Mouse (Mus musculus) spleen, postnatal 4 days (tissue): ENCODE measurements at regions not wholly inside any gene's neighbourhood (a gene's known extent, or its start where the extent isn't known, plus 50 kb on each side); places are given as distances from the start of the nearest gene placed in this dataset.
"Not testable (repeated sequence)": the region's sequence is repeated elsewhere in the genome, so short reads cannot be mapped to it uniquely, and the experiment has no call there.

Experiments used
- DNase-seq, 2 experiments: peaks; one replicate each; pipeline ENCODE4 v3.0.0; 2022; ENCODE audit warnings: low spot score in 2 of 2

DNA sequence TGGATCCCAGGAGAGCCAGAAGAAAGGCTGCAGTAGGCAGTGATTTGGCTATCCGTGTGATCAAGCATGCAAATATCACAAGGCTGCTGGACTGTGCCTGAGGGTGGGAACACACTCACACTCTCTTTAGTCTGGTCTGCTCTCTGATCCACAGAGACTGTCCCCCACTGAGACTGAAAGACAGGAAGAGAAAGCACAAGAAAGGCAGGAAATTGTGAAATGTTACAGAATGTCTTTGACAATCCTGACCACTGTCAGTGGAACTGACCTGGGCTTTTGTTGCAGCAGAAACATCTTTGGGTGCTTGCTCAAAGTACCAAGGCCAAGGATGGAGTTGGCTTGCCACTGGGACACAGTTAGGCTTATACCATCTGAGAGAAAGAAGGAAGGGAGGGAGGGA, 52.3 kb upstream of the Gpd2 start:
- no peak for DNase-seq

DNA sequence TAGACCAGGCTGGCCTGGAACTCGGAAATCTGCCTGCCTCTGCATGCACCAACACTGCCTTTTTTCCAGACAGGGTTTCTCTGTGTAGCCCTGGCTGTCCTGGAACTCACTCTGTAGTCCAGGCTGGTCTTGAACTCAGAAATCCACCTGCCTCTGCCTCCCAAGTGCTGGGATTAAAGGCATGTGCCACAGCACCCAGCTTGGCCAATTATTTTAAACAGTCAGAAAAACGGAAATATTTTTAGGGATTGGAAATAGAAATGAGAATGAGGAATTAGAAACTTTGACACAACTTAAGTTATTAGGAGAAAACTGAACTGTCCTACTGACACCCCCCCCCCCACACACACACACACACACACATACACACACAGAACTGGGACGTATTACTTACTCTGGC, 54.3 kb upstream of the Gpd2 start:
- not testable (repeated sequence) for DNase-seq

DNA sequence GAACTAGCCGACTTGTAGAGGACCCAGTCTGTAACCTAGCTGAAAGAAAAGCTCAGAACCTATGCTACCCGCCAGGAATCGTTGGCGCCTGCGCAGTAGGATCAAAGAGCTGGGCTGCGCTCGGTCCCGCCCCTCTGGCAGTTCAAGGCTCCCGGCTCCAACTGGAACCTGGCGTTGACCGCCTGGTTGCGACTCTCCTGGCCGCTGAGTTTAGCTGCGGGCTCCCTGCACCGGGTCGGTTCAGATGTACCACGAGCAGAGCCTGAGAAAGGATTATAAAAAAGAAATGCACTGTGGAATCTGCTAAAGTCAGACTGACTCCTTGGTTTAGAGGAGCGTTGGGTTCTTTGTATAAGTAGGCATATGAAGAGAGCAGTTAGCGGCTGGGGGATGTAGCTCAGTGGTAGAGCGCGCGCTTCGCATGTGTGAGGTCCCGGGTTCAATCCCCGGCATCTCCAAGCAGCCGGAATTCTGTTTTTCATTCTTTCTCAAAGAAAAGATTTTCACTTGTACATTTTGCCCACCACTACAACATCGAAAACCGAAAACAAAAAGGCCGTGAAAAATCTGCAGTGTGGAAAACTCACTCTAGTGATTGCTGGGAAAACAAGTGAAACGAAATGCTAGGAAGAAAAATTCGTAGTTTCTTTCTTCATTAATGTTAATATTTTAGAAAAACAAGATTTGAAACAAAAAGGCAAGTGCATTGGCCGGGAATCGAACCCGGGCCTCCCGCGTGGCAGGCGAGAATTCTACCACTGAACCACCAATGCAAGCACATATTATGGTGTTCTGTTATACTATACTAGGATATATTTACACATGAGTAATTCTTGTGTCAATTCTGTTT, 55.5 kb upstream of the Gpd2 start:
- peak; percentile 91 to 96 for DNase-seq

DNA sequence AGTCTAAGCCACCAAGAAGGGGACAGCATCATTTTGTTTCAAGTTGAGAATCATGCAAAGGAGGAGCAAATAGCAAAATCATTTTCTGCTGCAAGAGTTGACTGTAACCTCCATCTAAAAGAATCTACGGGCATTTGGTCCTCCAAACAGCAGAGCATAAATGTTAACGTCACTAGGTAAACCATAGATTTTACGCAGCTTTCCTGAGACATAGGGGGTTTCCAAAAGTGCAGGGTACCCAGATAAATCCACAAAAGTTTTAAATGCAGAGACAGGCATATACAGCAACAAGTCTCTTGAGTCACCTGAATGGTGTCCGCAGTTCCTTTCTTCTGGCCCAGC, 56.1 kb upstream of the Gpd2 start:
- no peak for DNase-seq

DNA sequence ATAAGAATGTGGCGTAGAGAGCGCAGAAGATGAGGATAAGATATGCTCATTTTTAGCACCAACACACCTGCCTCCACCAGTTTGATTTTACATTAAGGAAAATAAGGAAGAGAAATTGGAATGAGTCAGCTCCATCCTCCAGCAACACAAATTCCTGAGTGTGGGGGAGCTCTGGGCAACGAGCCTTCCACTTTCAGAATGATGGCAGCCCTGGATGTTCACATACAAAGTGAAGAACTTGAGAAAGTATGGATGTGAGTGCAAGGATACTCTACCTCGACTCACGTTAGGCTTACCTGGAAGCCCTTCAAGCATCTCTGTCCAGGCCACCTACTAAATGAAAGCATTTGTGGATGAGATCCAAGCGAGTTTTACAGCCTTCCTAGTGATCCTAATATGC, 54.3 kb upstream of the Nr4a2 start:
- no peak for DNase-seq

DNA sequence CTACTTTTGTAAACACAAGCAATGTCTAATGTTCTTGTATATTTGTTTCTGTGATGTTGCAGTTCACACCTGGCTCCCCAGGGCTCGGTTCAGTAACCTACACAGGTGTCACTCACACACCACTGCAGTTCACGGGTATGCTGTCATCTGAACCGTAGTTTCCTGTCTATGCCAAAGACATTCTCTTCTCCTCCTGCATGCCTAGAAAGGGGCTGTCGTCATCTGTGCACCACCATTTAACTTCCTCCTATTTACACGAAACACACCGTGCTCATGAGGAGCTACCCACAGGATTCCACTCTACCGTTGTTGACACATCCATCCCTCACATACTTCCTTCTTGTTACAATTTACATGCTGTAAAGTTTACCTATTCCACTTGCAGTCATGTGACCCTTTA, 52.7 kb upstream of the Nr4a2 start:
- DNase-seq = no peak

DNA sequence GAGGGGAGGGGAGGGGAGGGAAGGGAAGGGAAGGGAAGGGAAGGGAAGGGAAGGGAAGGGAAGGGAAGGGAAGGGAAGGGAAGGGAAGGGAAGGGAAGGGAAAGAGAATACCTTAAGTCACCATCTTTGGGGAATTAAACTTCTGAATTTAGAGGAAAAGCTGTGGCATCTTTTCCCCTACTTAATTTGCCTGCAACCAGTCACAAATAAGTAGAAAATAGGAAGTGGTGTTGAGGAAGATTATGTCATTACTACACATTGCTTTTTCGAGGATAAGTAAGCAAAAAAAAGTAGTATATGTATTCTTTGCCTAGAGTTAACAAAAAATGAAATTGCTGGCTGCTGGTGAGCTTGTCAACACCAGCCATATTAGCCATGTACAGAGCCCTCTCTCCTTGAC, 51.4 kb upstream of the Nr4a2 start:
- no peak for DNase-seq
